Mouse (Mus musculus): ENCODE measurements around the gene Slc6a8. TPM values are rescaled to one million over a fixed set of nuclear protein-coding genes. Genes with fewer than 3 reads are reported as not detected.
A peak's percentile ranks its signal among the peaks of the same experiment; 100 is the strongest.

Slc6a8 gene
- total RNA-seq, 2 experiments from 2014 or later = 31.9 to 43.3 TPM

DNA sequence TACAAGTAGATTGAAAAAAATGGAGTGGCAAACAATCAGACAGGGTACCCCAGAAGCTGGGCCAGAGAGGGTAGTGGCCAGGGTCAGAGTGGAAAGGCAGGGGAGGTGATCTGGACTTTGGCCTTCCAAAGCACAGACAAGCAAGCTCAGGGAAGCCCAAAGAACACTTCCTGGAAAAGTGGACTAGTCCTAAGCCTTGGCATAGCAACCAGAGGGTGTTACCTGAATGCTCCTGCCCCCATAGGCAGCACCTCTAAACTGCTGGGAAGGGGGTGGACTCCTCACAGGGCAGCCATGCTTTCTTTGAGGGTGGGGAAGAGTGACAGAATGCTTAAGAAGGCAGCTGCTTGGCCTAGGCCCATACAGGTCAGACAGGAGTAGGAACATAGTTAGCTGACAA lies 12.0 kb downstream of the Slc6a8 start:
- DNase-seq = no peak

GRCm38 (mm10) chrX:73685629-73686028 lies 12.7 kb downstream of the Slc6a8 start:
- peak; percentile 67 for DNase-seq

- DNase-seq = peak; percentile 73
Measured at GRCm38 (mm10) chrX:73690917-73691629, 18.1 kb downstream of the Slc6a8 start.

- no peak for DNase-seq
Measured at GRCm38 (mm10) chrX:73700472-73700871, 27.5 kb downstream of the Slc6a8 start.

- peak; percentile 57 for DNase-seq
Measured at GRCm38 (mm10) chrX:73715476-73716108, 42.6 kb downstream of the Slc6a8 start.

GRCm38 (mm10) chrX:73716109-73716661 lies 43.2 kb downstream of the Slc6a8 start, which contains the start of the genes Bcap31 and Abcd1:
Bcap31 (minus strand) TSS chrX:73716175.
Abcd1 (plus strand) TSS chrX:73716597.
- peak; percentile 94 for DNase-seq

DNA sequence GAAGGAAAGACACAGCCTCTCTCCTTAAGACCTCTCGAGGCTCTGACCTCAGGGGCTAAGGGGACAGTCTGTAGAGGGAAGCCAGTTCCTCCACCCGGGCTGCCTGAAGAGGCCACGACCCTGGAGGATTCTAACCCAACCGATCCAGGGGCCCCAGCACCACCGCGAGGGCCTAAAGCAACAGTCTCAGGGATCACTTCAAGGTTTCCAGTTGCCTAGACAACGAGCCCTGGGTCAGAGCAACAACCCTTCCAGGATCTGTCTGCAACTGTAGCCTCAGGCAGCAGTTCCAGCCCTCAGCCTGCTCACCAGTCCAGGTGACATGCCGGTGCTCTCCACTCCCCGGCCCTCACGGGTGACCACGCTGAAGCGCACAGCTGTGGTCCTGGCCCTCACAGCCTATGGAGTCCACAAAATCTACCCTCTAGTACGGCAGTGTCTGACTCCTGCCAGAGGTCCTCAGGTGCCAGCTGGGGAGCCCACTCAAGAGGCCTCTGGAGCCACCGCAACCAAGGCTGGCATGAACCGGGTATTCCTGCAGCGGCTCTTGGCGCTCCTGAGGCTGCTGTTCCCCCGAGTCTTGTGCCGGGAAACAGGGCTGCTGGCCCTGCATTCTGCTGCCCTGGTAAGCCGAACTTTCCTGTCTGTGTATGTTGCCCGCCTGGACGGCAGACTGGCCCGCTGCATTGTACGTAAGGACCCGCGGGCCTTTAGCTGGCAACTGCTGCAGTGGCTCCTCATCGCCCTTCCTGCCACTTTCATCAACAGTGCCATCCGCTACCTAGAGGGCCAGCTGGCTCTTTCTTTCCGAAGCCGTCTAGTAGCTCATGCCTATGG lies 44.0 kb downstream of the Slc6a8 start:
- peak; percentile 26 for DNase-seq

DNA sequence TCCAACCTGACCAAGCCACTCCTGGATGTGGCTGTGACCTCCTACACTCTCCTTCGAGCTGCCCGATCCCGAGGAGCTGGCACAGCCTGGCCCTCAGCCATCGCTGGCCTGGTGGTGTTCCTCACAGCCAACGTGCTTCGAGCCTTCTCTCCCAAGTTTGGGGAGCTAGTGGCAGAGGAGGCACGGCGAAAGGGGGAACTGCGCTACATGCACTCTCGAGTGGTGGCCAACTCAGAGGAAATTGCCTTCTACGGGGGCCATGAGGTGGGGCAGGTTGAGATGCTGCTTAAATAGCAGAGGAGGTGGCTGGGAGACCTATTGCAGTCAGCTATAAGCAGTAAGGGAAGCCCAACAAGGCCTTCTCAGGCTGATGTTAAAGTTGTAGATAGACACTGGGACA lies 44.7 kb downstream of the Slc6a8 start:
- peak; percentile 19 for DNase-seq

- peak; percentile 56 for DNase-seq
Measured at GRCm38 (mm10) chrX:73718271-73718670, 45.3 kb downstream of the Slc6a8 start.

- peak; percentile 76 for DNase-seq
Measured at GRCm38 (mm10) chrX:73718686-73719362, 45.9 kb downstream of the Slc6a8 start.

- no peak for DNase-seq
Measured at GRCm38 (mm10) chrX:73730908-73731307, 58.0 kb downstream of the Slc6a8 start.

Other genes with a start within 250 kb of the Slc6a8 start
- not detected for gene Trex2, start 237.8 kb upstream of the Slc6a8 start, total RNA-seq (2021)
- gene Haus7, start 214.1 kb upstream of the Slc6a8 start, total RNA-seq (2021) = 10 to 100 TPM; 24.3 to 34.8 TPM
- gene Bgn, start 189.5 kb upstream of the Slc6a8 start, total RNA-seq (2021) = 100 to 1,000 TPM; 207 to 268 TPM
- 10 to 100 TPM; 11.7 to 17.0 TPM for gene Atp2b3, start 170.1 kb upstream of the Slc6a8 start, total RNA-seq (2021)
- 1 to 10 TPM in 1 of 2 experiments, under 1 TPM in 1; 0.67 to 1.1 TPM for gene Dusp9, start 33.7 kb upstream of the Slc6a8 start, total RNA-seq (2021)
- gene Pnck, start 13.0 kb upstream of the Slc6a8 start, total RNA-seq (2021) = 10 to 100 TPM in 1 of 2 experiments, 1 to 10 TPM in 1; 5.6 to 13.8 TPM
- 100 to 1,000 TPM; 233 to 236 TPM for gene Bcap31, start 43.0 kb downstream of the Slc6a8 start, total RNA-seq (2021)
- gene Abcd1, start 43.4 kb downstream of the Slc6a8 start, total RNA-seq (2021) = 10 to 100 TPM; 24.7 to 31.8 TPM
- 1 to 10 TPM in 1 of 2 experiments, under 1 TPM in 1; 0.99 to 1.2 TPM for gene Plxnb3, start 83.9 kb downstream of the Slc6a8 start, total RNA-seq (2021)
- gene Srpk3, start 101.3 kb downstream of the Slc6a8 start, total RNA-seq (2021) = 1 to 10 TPM; 2.7 to 7.8 TPM
- gene Idh3g, start 113.7 kb downstream of the Slc6a8 start, total RNA-seq (2021) = 100 to 1,000 TPM; 681 to 708 TPM
- gene Ssr4, start 113.9 kb downstream of the Slc6a8 start, total RNA-seq (2021) = 100 to 1,000 TPM; 166 to 177 TPM
- 1 to 10 TPM; 5.1 to 5.9 TPM for gene Pdzd4, start 151.8 kb downstream of the Slc6a8 start, total RNA-seq (2021)
- gene Avpr2, start 219.0 kb downstream of the Slc6a8 start, total RNA-seq (2021) = not detected
- 10 to 100 TPM in 1 of 2 experiments, 1 to 10 TPM in 1; 9.9 to 24.7 TPM for gene L1cam, start 223.0 kb downstream of the Slc6a8 start, total RNA-seq (2021)
- gene Arhgap4, start 248.7 kb downstream of the Slc6a8 start, total RNA-seq (2021) = 1 to 10 TPM; 7.9 to 9.2 TPM
- 10 to 100 TPM; 86.5 to 99.0 TPM for gene Naa10, start 248.8 kb downstream of the Slc6a8 start, total RNA-seq (2021)

Measured in adrenal gland, postnatal 10 days (tissue).